Mouse (Mus musculus) ovary, postnatal 14 days (tissue): ENCODE measurements around the gene Ppfibp1.
"Not testable (repeated sequence)": the region's sequence is repeated elsewhere in the genome, so short reads cannot be mapped to it uniquely, and the experiment has no call there.

ENCODE experiments used
- DNase-seq: peaks from one replicate; pipeline ENCODE4 v3.0.0; 2022; ENCODE audit warnings: low spot score

Gene Ppfibp1

GRCm38 (mm10) chr6:146887958-146888659 lies at the start of gene Ppfibp1:
TSS of gene Ppfibp1 (plus strand) at chr6:146888487.
- DNase-seq: peak; percentile 96

- no peak for DNase-seq
Measured at GRCm38 (mm10) chr6:146838863-146839262, 49.4 kb upstream of the Ppfibp1 start.

GRCm38 (mm10) chr6:146844867-146845266 lies 43.4 kb upstream of the Ppfibp1 start:
- DNase-seq: no peak

- no peak for DNase-seq
Measured at GRCm38 (mm10) chr6:146845347-146845746, 42.9 kb upstream of the Ppfibp1 start.

GRCm38 (mm10) chr6:146845961-146846750 lies 42.1 kb upstream of the Ppfibp1 start:
- DNase-seq: peak; percentile 19

- DNase-seq: no peak
Measured at GRCm38 (mm10) chr6:146847402-146847801, 40.9 kb upstream of the Ppfibp1 start.

GRCm38 (mm10) chr6:146848281-146848680 lies 40.0 kb upstream of the Ppfibp1 start:
- DNase-seq: no peak

- no peak for DNase-seq
Measured at GRCm38 (mm10) chr6:146850050-146850449, 38.2 kb upstream of the Ppfibp1 start, which contains the start of gene Smco2. TSS of gene Smco2 (plus strand) at chr6:146850104.

- no peak for DNase-seq
Measured at GRCm38 (mm10) chr6:146851916-146852315, 36.4 kb upstream of the Ppfibp1 start.

- no peak for DNase-seq
Measured at GRCm38 (mm10) chr6:146852739-146853138, 35.5 kb upstream of the Ppfibp1 start.

GRCm38 (mm10) chr6:146855185-146855584 lies 33.1 kb upstream of the Ppfibp1 start:
- no peak for DNase-seq

GRCm38 (mm10) chr6:146857386-146857785 lies 30.9 kb upstream of the Ppfibp1 start:
- no peak for DNase-seq

- no peak for DNase-seq
Measured at GRCm38 (mm10) chr6:146863154-146863553, 25.1 kb upstream of the Ppfibp1 start.

GRCm38 (mm10) chr6:146864370-146864769 lies 23.9 kb upstream of the Ppfibp1 start:
- not testable (repeated sequence) for DNase-seq

- no peak for DNase-seq
Measured at GRCm38 (mm10) chr6:146865701-146866100, 22.6 kb upstream of the Ppfibp1 start.

- no peak for DNase-seq
Measured at GRCm38 (mm10) chr6:146871975-146872374, 16.3 kb upstream of the Ppfibp1 start.

- DNase-seq: no peak
Measured at GRCm38 (mm10) chr6:146874415-146874814, 13.9 kb upstream of the Ppfibp1 start.

- no peak for DNase-seq
Measured at GRCm38 (mm10) chr6:146876820-146877219, 11.5 kb upstream of the Ppfibp1 start.

- DNase-seq: no peak
Measured at GRCm38 (mm10) chr6:146877425-146878045, 10.8 kb upstream of the Ppfibp1 start.

- DNase-seq: no peak
Measured at GRCm38 (mm10) chr6:146878926-146879325, 9.4 kb upstream of the Ppfibp1 start.

- DNase-seq: no peak
Measured at GRCm38 (mm10) chr6:146879856-146880255, 8.4 kb upstream of the Ppfibp1 start.

GRCm38 (mm10) chr6:146880296-146880695 lies 8.0 kb upstream of the Ppfibp1 start:
- DNase-seq: no peak
